Mouse (Mus musculus) right cerebral cortex, postnatal 10 days (tissue): ENCODE measurements at regions not wholly inside any gene's neighbourhood (a gene's known extent, or its start where the extent isn't known, plus 50 kb on each side); places are given as distances from the start of the nearest gene placed in this dataset.
A peak's percentile ranks its signal among the peaks of the same experiment; 100 is the strongest.

ENCODE experiments used
- DNase-seq, 2 experiments: peaks; one replicate each; pipeline ENCODE4 v3.0.0; 2021; ENCODE audit warnings: low spot score in 2 of 2

- no peak for DNase-seq
These were observed 778.8 kb upstream of the Fam84a start for GRCm38 (mm10) chr12:14930702-14931101.

- DNase-seq, result no peak
These were observed 775.7 kb upstream of the Fam84a start for GRCm38 (mm10) chr12:14927580-14927979.

GRCm38 (mm10) chr12:14923768-14924167 is 771.9 kb upstream of the Fam84a start:
- DNase-seq, result no peak

- DNase-seq, result no peak
These were observed 760.1 kb upstream of the Fam84a start for GRCm38 (mm10) chr12:14911931-14912330.

- no peak for DNase-seq
These were observed 731.3 kb upstream of the Fam84a start for GRCm38 (mm10) chr12:14883136-14883535.

- no peak for DNase-seq
These were observed 728.6 kb upstream of the Fam84a start for GRCm38 (mm10) chr12:14880458-14880857.

GRCm38 (mm10) chr12:14875290-14875689 is 723.4 kb upstream of the Fam84a start:
- no peak for DNase-seq

GRCm38 (mm10) chr12:14871336-14871910 is 719.6 kb upstream of the Fam84a start:
- peak in 1 of 2 experiments; percentile 20 for DNase-seq

GRCm38 (mm10) chr12:14859809-14860570 is 708.1 kb upstream of the Fam84a start:
- DNase-seq, result no peak

- DNase-seq, result no peak
These were observed 707.2 kb upstream of the Fam84a start for GRCm38 (mm10) chr12:14859057-14859456.

GRCm38 (mm10) chr12:14835510-14835909 is 683.7 kb upstream of the Fam84a start:
- no peak for DNase-seq
